Mouse (Mus musculus) megakaryocyte, embryonic 14.5 days (primary cell): ENCODE measurements around the gene Tsen34. TPM values are rescaled to one million over a fixed set of nuclear protein-coding genes. Genes with fewer than 3 reads are reported as not detected.
"Not testable (repeated sequence)": the region's sequence is repeated elsewhere in the genome, so short reads cannot be mapped to it uniquely, and the experiment has no call there.

ENCODE experiments used
- H3K27me3 ChIP-seq: replicated peaks from 2 replicates; pipeline ENCODE3; 2012; ENCODE audit warnings: inconsistent platforms
- H3K36me3 ChIP-seq: replicated peaks from 2 replicates; pipeline ENCODE3; 2012; ENCODE audit warnings: low read length, inconsistent platforms, mixed read lengths
- H3K4me1 ChIP-seq: 2 replicates; pipeline ENCODE4 v1.6.1; 2012; ENCODE audit warnings: inconsistent platforms
- H3K4me3 ChIP-seq: replicated peaks from 2 replicates; pipeline ENCODE3; 2012; ENCODE audit warnings: moderate library complexity, mild to moderate bottlenecking, inconsistent platforms
- H3K9me3 ChIP-seq: 2 replicates; pipeline ENCODE4 v1.6.1; 2012; ENCODE audit warnings: inconsistent platforms
- FLI1 ChIP-seq: IDR thresholded peaks from 2 replicates; pipeline ENCODE4 v1.6.1; 2012; ENCODE audit warnings: low read length, inconsistent platforms, mixed read lengths
- GATA1 ChIP-seq: IDR thresholded peaks from 3 replicates; pipeline ENCODE4 v1.6.1; 2012; ENCODE audit warnings: mixed read lengths, low read length, inconsistent platforms, borderline replicate concordance
- polyA plus RNA-seq: library from polyadenylated mRNA; stranded (reverse); fragments of >175 nt; gene quantifications from 2 replicates; pipeline ENCODE4 v1.2.3, GENCODE M21; 2012; ENCODE audit warnings: low replicate concordance; ENCODE audit not compliant: insufficient read depth

Gene Tsen34
- polyA plus RNA-seq, 1 experiment = 60.0 TPM

GRCm38 (mm10) chr7:3685400-3686187 lies 7.1 kb upstream of the Tsen34 start:
- H3K9me3 ChIP-seq = no peaks in the 10 kb centered on the region
- H3K36me3 ChIP-seq = peaks cover 96% of the 10 kb centered on the region
- H3K4me1 ChIP-seq = peaks cover 44% of the 10 kb centered on the region
- no peak overlapping the region for H3K4me3 ChIP-seq
- no peaks in the 10 kb centered on the region for H3K27me3 ChIP-seq
- TF ChIP-seq GATA1 (no peak), FLI1 (no peak)

GRCm38 (mm10) chr7:3691919-3692318 lies 744 bp upstream of the Tsen34 start:
- peak overlapping the region; percentile 99 for H3K4me3 ChIP-seq
- no peaks in the 10 kb centered on the region for H3K9me3 ChIP-seq
- H3K27me3 ChIP-seq = no peaks in the 10 kb centered on the region
- H3K36me3 ChIP-seq = peaks cover 59% of the 10 kb centered on the region
- H3K4me1 ChIP-seq = peaks cover 46% of the 10 kb centered on the region
- TF ChIP-seq FLI1 = no peak
- TF ChIP-seq GATA1 = no peak

- Histone ChIP-seq H3K4me1 (peaks cover 46% of the 10 kb centered on the region), H3K36me3 (peaks cover 59% of the 10 kb centered on the region)
- TF ChIP-seq FLI1 (0 out of 2 replicates have a peak, but pooled peaks have one; percentile 56), GATA1 (no peak)
These were observed 535 bp downstream of the Tsen34 start, which contains the start of gene Mboat7 for GRCm38 (mm10) chr7:3692987-3693808. TSS of gene Mboat7 (minus strand) at chr7:3693523.

GRCm38 (mm10) chr7:3693809-3694075 lies 1.1 kb downstream of the Tsen34 start:
- no peaks in the 10 kb centered on the region for H3K9me3 ChIP-seq
- TF ChIP-seq FLI1 (no peak), GATA1 (no peak)
- peak overlapping the region; percentile 99 for H3K4me3 ChIP-seq
- H3K27me3 ChIP-seq = no peaks in the 10 kb centered on the region
- H3K36me3 ChIP-seq = peaks cover 60% of the 10 kb centered on the region
- H3K4me1 ChIP-seq = peaks cover 42% of the 10 kb centered on the region

More at GRCm38 (mm10) chr7:3692987-3693808, 535 bp downstream of the Tsen34 start, which contains the start of gene Mboat7:
- H3K27me3 ChIP-seq = no peaks in the 10 kb centered on the region
- H3K9me3 ChIP-seq = no peaks in the 10 kb centered on the region
- H3K4me3 ChIP-seq = peak within 1 kb of the TSS; percentile 99

GRCm38 (mm10) chr7:3694076-3694948 lies 1.6 kb downstream of the Tsen34 start:
- Histone ChIP-seq H3K27me3 (no peaks in the 10 kb centered on the region), H3K4me1 (peaks cover 42% of the 10 kb centered on the region), H3K4me3 (peak overlapping the region; percentile 99), H3K36me3 (peaks cover 59% of the 10 kb centered on the region), H3K9me3 (no peaks in the 10 kb centered on the region)
- TF ChIP-seq FLI1 (no peak), GATA1 (no peak)

- H3K27me3 ChIP-seq, H3K9me3 ChIP-seq: not testable (repeated sequence)
- peak overlapping the region; percentile 99 for H3K4me3 ChIP-seq
- peaks cover 59% of the 10 kb centered on the region for H3K36me3 ChIP-seq
- H3K4me1 ChIP-seq = peaks cover 36% of the 10 kb centered on the region
These were observed 2.3 kb downstream of the Tsen34 start for GRCm38 (mm10) chr7:3694949-3695305.

- Histone ChIP-seq H3K27me3 (no peaks in the 10 kb centered on the region), H3K9me3 (no peaks in the 10 kb centered on the region), H3K4me1 (peaks cover 17% of the 10 kb centered on the region; the same call in 1 of the 2 replicates), H3K4me3 (no peak overlapping the region), H3K36me3 (peaks cover 57% of the 10 kb centered on the region)
- TF ChIP-seq FLI1 = no peak
- TF ChIP-seq GATA1 = no peak
These were observed 5.8 kb downstream of the Tsen34 start for GRCm38 (mm10) chr7:3698471-3698870.

GRCm38 (mm10) chr7:3703148-3703878 lies 10.7 kb downstream of the Tsen34 start:
- Histone ChIP-seq H3K4me1 (peaks cover 27% of the 10 kb centered on the region), H3K9me3 (no peaks in the 10 kb centered on the region), H3K27me3 (no peaks in the 10 kb centered on the region), H3K4me3 (peak overlapping the region; percentile 95), H3K36me3 (peaks cover 55% of the 10 kb centered on the region)
- TF ChIP-seq FLI1 = no peak
- no peak for TF ChIP-seq GATA1

- H3K4me1 ChIP-seq = peaks cover 27% of the 10 kb centered on the region
- H3K27me3 ChIP-seq = no peaks in the 10 kb centered on the region
- H3K36me3 ChIP-seq = peaks cover 49% of the 10 kb centered on the region
- no peak for TF ChIP-seq FLI1
- no peak for TF ChIP-seq GATA1
- H3K9me3 ChIP-seq = no peaks in the 10 kb centered on the region
- H3K4me3 ChIP-seq = peak within 1 kb of the TSS; percentile 95
These were observed 11.3 kb downstream of the Tsen34 start, which contains the start of gene Rps9 for GRCm38 (mm10) chr7:3703879-3704441. TSS of gene Rps9 (plus strand) at chr7:3703993.
